Mouse (Mus musculus) liver, embryonic 13.5 days (tissue): ENCODE results near the gene Mllt6. TPM values are rescaled to one million over a fixed set of nuclear protein-coding genes. Genes with fewer than 3 reads are reported as not detected.
A peak's percentile ranks its signal among the peaks of the same experiment; 100 is the strongest.
"Not testable (repeated sequence)": the region's sequence is repeated elsewhere in the genome, so short reads cannot be mapped to it uniquely, and the experiment has no call there.

Experiments
- ATAC-seq: fragments of 200-750 bp; cut with Nextera tagmentation; 2 replicates; pipeline ENCODE4 v1.8.0; 2017; ENCODE audit warnings: low read depth, mild to moderate bottlenecking, moderate number of reproducible peaks, moderate library complexity
- DNase-seq: peaks from one replicate; pipeline ENCODE4 v3.0.0; 2022
- H3K27ac ChIP-seq: fragments of 300-500 bp; sonication (generic); 2 replicates; pipeline ENCODE4 v1.5.1; 2015; ENCODE audit warnings: moderate library complexity, mild to moderate bottlenecking, inconsistent platforms
- H3K27me3 ChIP-seq: fragments of 300-500 bp; sonication (generic); 2 replicates; pipeline ENCODE4 v1.6.1; 2015; ENCODE audit warnings: mild to moderate bottlenecking, inconsistent platforms
- H3K36me3 ChIP-seq: fragments of 300-500 bp; sonication (generic); 2 replicates; pipeline ENCODE4 v1.6.1; 2015; ENCODE audit warnings: mild to moderate bottlenecking, inconsistent platforms
- H3K4me1 ChIP-seq: fragments of 300-500 bp; sonication (generic); replicated peaks from 2 replicates; pipeline ENCODE4 v1.6.1; 2015; ENCODE audit warnings: inconsistent platforms
- H3K4me2 ChIP-seq: fragments of 300-500 bp; sonication (generic); 2 replicates; pipeline ENCODE4 v1.6.1; 2015; ENCODE audit warnings: inconsistent platforms, mild to moderate bottlenecking, moderate library complexity
- H3K4me3 ChIP-seq: fragments of 300-500 bp; sonication (generic); replicated peaks from 2 replicates; pipeline ENCODE4 v1.5.1; 2015; ENCODE audit warnings: mild to moderate bottlenecking, inconsistent platforms
- H3K9ac ChIP-seq: fragments of 300-500 bp; sonication (generic); 2 replicates; pipeline ENCODE4 v1.6.1; 2015; ENCODE audit warnings: mild to moderate bottlenecking, inconsistent platforms
- H3K9me3 ChIP-seq: fragments of 300-500 bp; sonication (generic); replicated peaks from 2 replicates; pipeline ENCODE4 v1.6.1; 2016; ENCODE audit warnings: inconsistent platforms
- WGBS: fragments of 180-500 bp; shearing (Covaris S2); methylation state at CpG from one replicate; pipeline ENCODE4 v1.1.7; 2015; ENCODE audit not compliant: insufficient replicate concordance; 5-methylcytosine and 5-hydroxymethylcytosine counted together
- polyA plus RNA-seq: library from polyadenylated mRNA; unstranded; fragments of >200 nt; fragmentation: Nextera tagmentation; extraction: Ambion mirVana; gene quantifications from 2 replicates; pipeline ENCODE4 v1.2.1, GENCODE M21; 2015

Gene Mllt6
- polyA plus RNA-seq, 1 experiment from 2014 or later, result 0.17 TPM

DNA sequence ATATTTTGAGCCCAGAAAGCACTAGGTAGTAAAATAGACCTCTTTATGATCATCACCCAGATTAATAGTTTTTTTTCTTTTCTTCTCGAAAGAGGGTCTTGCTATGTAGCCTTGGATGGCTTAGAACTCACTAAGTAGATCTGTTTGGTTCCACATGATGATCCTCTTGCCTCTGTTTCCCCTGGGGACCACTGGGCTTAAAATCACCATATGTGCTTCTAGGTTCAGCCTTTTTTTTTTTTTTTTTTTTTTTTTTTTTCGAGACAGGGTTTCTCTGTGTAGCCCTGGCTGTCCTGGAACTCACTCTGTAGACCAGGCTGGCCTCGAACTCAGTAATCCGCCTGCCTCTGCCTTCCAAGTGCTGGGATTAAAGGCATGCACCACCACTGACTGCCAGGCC, 14.7 kb upstream of the Mllt6 start:
- H3K4me3 ChIP-seq, H3K27me3 ChIP-seq, DNase-seq, H3K36me3 ChIP-seq, H3K9ac ChIP-seq, H3K4me1 ChIP-seq, H3K27ac ChIP-seq, H3K9me3 ChIP-seq, H3K4me2 ChIP-seq, ATAC-seq: not testable (repeated sequence)
- 55% methylated on average over 4 of the region's 4 CpGs for WGBS

DNA sequence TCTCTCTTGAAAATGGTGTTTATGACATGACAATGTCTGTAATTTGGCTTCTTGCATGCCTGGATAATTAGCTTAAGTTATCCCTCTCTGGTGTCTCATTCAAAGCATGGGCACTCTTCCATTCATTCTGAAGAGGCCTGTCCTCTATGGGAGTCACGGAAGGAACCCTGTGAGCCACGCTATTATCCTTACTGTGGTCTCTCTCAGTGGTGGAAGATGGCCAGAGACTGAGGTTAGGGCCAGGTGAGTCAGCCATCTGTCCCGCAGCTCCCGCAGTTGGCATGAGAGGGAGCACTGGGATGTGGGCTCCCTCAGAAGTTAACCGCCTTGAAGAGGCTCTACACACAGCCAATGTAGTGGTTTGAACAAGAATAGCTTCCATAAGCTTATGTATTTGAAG, 12.9 kb upstream of the Mllt6 start:
- Histone ChIP-seq H3K9ac (no peak overlapping the region), H3K9me3 (no peaks in the 10 kb centered on the region), H3K27ac (no peak overlapping the region), H3K4me2 (no peak overlapping the region), H3K36me3 (no peaks in the 10 kb centered on the region), H3K4me3 (no peak overlapping the region), H3K27me3 (0 out of 2 replicates have a peak, but pooled peaks cover 2% of the 10 kb centered on the region), H3K4me1 (no peaks in the 10 kb centered on the region)
- 59% methylated on average over 5 of the region's 5 CpGs for WGBS
- DNase-seq (no peak), ATAC-seq (no peak)

- H3K27me3 ChIP-seq, result not testable (repeated sequence)
Measured at GRCm38 (mm10) chr11:97653376-97653775, 9.8 kb upstream of the Mllt6 start.

DNA sequence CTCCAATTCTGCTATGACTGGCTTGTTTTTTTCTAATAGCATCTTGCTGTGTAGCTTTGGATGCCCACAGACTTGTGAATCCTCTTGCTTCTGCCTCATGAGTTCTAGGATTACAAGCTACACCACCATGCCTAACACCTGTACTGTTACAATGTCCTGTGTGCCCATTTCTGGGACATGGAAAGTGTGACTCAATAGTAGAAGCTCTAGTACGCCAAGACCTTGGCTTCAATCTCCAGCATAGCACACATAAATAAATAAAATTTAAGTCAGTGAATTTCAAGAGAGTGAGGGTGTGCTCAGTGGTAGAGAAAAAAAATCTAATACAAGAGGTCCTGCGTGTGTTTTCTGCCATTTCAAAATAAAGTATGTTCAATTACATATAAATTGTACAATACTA, 9.0 kb upstream of the Mllt6 start:
- Histone ChIP-seq H3K4me3 (no peak overlapping the region), H3K4me2 (no peak overlapping the region), H3K27me3 (peaks cover 14% of the 10 kb centered on the region), H3K27ac (no peak overlapping the region), H3K4me1 (peaks cover 7% of the 10 kb centered on the region), H3K9me3 (no peaks in the 10 kb centered on the region), H3K9ac (no peak overlapping the region), H3K36me3 (no peaks in the 10 kb centered on the region)
- DNase-seq, result no peak
- no peak for ATAC-seq
- 69% methylated on average over 2 of the region's 2 CpGs for WGBS

More at GRCm38 (mm10) chr11:97653376-97653775, 9.8 kb upstream of the Mllt6 start:
- WGBS, result 82% methylated on average over 11 of the region's 11 CpGs
- not testable (repeated sequence) for H3K27ac ChIP-seq, H3K4me1 ChIP-seq, H3K4me3 ChIP-seq, H3K4me2 ChIP-seq, ATAC-seq, H3K9me3 ChIP-seq, H3K36me3 ChIP-seq, H3K9ac ChIP-seq, DNase-seq

DNA sequence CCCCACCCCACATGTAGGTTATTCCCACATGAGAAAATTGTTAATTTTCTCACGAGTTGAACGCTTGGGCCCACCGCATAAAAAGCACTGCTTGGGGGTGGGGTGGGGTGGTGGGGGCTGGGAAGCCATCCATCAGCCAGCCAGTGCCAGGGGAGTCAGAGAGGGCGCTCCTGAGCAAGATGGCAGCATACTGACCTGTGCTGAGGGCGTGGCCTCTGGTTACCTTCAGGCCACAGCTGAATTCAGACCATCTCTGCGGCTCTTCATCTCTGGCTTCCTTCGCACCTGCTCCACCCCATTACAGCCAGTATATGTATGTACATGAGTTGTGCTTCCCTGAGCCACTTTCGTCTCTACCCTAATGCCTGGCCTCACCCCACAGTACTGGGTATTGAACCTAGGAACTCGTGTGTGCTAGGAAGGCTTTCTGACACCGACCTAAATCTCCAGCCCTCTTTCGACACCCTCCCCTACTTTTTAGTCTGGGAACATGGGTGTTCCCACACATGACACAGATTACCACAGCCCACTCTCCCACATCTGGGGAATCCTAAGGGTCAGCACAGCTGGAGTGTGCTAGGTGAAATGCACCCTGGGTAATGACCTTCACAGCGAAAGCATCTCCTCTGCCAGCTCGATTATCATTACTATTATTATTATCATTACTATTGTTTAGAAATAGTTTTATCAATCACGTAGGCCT, 6.8 kb upstream of the Mllt6 start:
- 67% methylated on average over 14 of the region's 14 CpGs for WGBS
- H3K4me1 ChIP-seq, result peaks cover 26% of the 10 kb centered on the region
- H3K36me3 ChIP-seq, result no peaks in the 10 kb centered on the region
- DNase-seq (no peak), ATAC-seq (no peak)
- no peaks in the 10 kb centered on the region for H3K9me3 ChIP-seq
- H3K4me3 ChIP-seq, result no peak overlapping the region
- H3K27ac ChIP-seq, result no peak overlapping the region
- H3K27me3 ChIP-seq, result peaks cover 34% of the 10 kb centered on the region
- no peak overlapping the region for H3K4me2 ChIP-seq
- H3K9ac ChIP-seq, result no peak overlapping the region

DNA sequence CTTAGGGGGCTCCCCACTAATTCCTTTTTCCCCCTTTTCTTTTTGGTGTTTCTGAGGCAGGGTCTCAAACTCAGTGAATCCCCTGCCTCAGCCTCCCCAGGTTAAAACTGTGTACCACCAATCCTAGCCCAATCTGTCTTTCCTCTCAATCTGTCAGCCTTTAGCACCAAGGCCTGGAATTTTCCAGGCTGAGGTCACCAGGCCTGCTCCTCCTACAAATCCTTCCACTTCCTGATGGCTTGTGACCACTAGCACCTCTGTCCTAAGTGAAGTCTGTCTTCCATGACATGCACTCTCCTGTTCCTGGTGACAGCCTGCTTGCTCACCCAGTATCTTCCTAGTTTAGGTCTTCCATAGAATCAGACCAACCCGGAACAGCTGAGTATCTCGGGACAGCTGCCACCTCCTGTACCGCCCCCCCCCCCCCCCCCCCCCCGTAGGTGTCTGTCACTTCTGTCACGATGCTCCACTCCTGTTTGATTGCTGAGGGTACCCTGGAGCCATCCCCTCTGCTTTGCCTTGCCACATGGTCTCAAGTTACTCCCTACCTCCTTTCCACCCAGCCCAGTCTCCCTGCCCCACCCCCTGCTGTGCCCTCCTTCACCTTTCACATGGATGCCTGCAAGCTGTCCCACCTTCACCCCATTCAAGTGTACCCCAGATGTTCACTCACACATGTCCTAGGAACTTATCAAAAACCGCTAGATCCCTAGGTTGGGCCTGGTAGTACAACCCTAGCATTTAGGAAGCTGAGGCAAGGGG, 5.8 kb upstream of the Mllt6 start:
- no peak for DNase-seq
- Histone ChIP-seq H3K27me3 (peaks cover 44% of the 10 kb centered on the region), H3K9ac (no peak overlapping the region), H3K36me3 (no peaks in the 10 kb centered on the region), H3K4me1 (peaks cover 35% of the 10 kb centered on the region), H3K27ac (no peak overlapping the region), H3K9me3 (no peaks in the 10 kb centered on the region), H3K4me3 (no peak overlapping the region), H3K4me2 (no peak overlapping the region)
- ATAC-seq, result no peak
- WGBS, result 49% methylated on average over 5 of the region's 6 CpGs

DNA sequence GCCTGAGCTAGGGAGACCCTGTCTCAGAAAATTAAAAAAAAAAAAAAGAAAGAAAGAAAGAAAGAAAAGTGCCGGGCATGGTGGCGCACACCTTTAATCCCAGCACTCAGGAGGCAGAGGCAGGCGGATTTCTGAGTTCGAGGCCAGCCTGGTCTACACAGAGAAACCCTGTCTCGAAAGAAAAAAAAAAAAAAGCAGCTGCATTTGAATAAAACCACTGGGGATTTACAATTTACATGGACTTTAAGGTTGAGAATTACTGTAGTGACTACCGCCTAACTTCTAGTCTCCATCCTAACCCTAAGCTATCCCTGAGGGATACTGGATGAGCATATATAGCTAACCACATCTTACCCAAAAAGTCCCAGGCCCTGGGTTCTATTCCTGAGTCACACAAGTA, 5.2 kb upstream of the Mllt6 start:
- 67% methylated on average over 6 of the region's 6 CpGs for WGBS
- ATAC-seq, result not testable (repeated sequence)

DNA sequence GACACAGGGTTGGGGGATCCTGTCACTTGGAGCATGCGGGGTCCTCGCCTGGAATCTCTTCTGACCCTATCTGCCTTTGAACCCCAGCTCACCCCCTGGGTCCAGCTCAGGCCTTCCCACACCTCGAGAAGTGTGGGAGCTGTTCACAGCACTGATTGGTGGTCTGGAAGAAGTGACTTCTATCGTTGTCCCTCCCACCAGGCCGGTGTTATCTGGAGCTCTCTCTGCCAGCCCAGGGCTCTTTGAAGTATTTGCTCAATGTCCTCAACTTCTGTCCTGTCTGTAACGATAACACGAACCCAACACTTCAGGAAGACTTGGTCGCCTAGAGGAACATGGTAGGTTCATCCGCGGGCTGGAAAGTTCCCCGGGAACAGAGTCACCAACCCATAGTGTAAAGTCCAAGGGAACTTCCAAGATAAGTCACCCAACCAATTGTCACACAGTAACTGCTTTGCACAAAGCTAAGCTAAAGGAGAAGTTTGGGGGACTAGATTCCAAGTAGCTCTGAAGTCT, 4.4 kb upstream of the Mllt6 start:
- DNase-seq, result no peak
- Histone ChIP-seq H3K9ac (no peak overlapping the region), H3K4me1 (peaks cover 44% of the 10 kb centered on the region), H3K27me3 (peaks cover 58% of the 10 kb centered on the region), H3K4me3 (peak overlapping the region; percentile 69), H3K27ac (no peak overlapping the region; the same call in 1 of the 2 replicates), H3K9me3 (no peaks in the 10 kb centered on the region), H3K36me3 (no peaks in the 10 kb centered on the region), H3K4me2 (peak overlapping the region; percentile 80)
- 34% methylated on average over 11 of the region's 11 CpGs for WGBS
- ATAC-seq, result no peak

More for the DNA sequence above, 5.2 kb upstream of the Mllt6 start:
- not testable (repeated sequence) for H3K4me3 ChIP-seq, H3K9ac ChIP-seq, H3K9me3 ChIP-seq, H3K36me3 ChIP-seq, DNase-seq, H3K27ac ChIP-seq, H3K4me2 ChIP-seq
- Histone ChIP-seq H3K27me3 (peaks cover 50% of the 10 kb centered on the region), H3K4me1 (peaks cover 40% of the 10 kb centered on the region)

DNA sequence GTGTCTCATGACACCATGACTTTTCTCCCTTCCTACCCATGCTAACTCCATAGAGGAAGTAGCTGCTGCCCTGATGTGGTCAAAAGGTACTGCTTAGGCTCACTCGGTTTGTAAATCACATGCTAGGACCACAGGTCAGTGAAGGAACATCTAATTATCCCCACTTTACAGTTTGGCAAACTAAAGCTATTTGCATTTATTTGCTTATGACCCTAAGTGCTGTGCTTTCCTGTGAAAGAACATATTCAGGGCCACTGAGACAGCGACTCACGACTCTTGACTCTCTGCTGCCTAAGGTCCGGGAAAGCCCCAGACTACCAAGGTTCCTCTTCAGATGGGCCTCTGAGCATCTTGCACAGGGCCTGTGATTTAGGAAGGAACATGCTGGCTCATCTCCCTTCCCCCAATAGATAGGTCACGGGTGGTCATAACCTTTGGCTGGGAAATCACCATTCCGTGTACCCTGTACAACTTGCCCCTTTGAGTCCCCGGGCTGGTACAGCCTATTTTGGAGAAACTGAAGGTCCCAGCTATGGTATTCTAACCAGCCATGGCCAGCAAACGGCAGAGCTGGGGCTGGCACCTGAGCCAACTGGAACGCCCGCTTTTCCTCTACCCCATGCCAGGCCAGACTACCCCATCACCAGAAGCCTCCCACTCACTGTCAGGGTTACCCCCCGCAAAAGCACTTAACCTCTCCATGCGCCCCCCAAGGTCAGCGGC, 3.8 kb upstream of the Mllt6 start:
- Histone ChIP-seq H3K4me1 (peaks cover 49% of the 10 kb centered on the region), H3K4me3 (peak overlapping the region; percentile 69), H3K9me3 (no peaks in the 10 kb centered on the region), H3K9ac (peak overlapping the region; percentile 74), H3K27me3 (peaks cover 64% of the 10 kb centered on the region), H3K27ac (peak overlapping the region; percentile 48), H3K4me2 (peak overlapping the region; percentile 80), H3K36me3 (no peaks in the 10 kb centered on the region)
- ATAC-seq, result no peak
- no peak for DNase-seq
- 3% methylated on average over 13 of the region's 13 CpGs for WGBS

DNA sequence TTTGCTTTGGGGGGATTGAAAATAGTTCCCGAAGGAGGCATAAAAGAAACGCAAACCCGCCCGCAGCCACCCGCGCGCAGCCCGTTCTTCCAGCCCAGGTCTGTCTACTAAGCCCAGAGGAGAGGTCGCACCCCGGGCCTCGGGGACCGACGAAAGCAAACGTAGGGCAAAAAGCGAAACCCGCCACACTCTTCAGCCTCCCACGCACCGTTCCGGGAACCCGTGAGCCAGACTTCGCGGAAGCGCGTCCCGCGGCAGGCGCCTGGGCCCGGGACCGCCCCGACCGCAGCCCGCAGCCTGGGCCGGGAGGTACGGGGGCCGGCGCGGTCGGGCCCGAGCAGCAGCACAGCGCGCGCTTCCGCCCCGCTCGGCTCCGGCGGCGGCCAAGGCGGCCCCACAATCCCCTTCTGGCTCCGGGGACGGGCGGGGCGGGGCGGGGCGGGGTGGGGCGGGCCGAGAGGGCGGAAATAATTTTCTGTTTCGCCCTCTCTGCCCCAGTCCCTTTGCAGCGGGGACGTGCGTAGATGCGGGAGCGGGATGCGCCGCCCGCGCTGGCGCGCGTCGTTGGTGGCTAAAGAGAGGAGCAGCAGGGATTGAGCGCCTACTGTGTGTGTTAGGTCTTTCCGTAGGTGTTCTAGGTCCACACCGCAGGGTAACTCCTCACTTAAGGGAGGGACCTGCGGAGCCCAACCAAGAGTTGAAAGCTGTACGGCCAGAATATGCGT, 3.1 kb upstream of the Mllt6 start:
- Histone ChIP-seq H3K9ac (peak overlapping the region; percentile 74), H3K36me3 (no peaks in the 10 kb centered on the region), H3K9me3 (no peaks in the 10 kb centered on the region), H3K27ac (peak overlapping the region; percentile 48), H3K4me3 (peak overlapping the region; percentile 69), H3K27me3 (peaks cover 72% of the 10 kb centered on the region), H3K4me1 (peaks cover 53% of the 10 kb centered on the region), H3K4me2 (peak overlapping the region; percentile 80)
- DNase-seq (peak; percentile 33), ATAC-seq (peak; percentile 82)
- WGBS, result 0% methylated on average over 78 of the region's 78 CpGs
